In genomic region chr14:121038676-121039075, GRCm38 (mm10) we compare ENCODE assay signal across 12 mouse cellular contexts. TPM values are rescaled to one million over a fixed set of nuclear protein-coding genes. Genes with fewer than 3 reads are reported as not detected.
A peak's percentile ranks its signal among the peaks of the same experiment; 100 is the strongest.
DNase-seq lines count a peak whose midpoint lies in the region; ATAC-seq and TF ChIP-seq lines count a peak whose summit lies in the region.
"Had no signal": no experiment of that assay in that cellular context is flagged by ENCODE, and none has a peak within 500 bp of the region (broad histone marks: within the 10 kb centered on the region; RNA-seq: fewer than 3 reads in every experiment).

No protein-coding gene starts in this region.

- intact Hi-C loops in heart, postnatal 10 days (cut with DNase I): loop anchor here (5.0 kb wide), 1 partner anchor 69 kb away; no protein-coding TSS in a partner anchor

- 56% methylated on average over 5 of the region's 5 CpGs for WGBS in heart, embryonic 13.5 days
- 26% methylated on average over 5 of the region's 5 CpGs for WGBS in embryonic facial prominence, embryonic 11.5 days
- 50% methylated on average over 5 of the region's 5 CpGs for WGBS in hindbrain, embryonic 14.5 days
- WGBS in midbrain, postnatal 0 days: 70% methylated on average over 5 of the region's 5 CpGs

- peak overlapping the region; percentile 97 for H3K4me2 ChIP-seq in heart, embryonic 13.5 days
- peak overlapping the region; percentile 36; the same call in 1 of the 2 replicates for H3K4me2 ChIP-seq in embryonic facial prominence, embryonic 11.5 days (ENCODE audit: low read depth, low read length)
- peak overlapping the region; percentile 91; the same call in 1 of the 2 replicates for H3K4me2 ChIP-seq in hindbrain, embryonic 14.5 days (replicated peaks)
- peak overlapping the region; percentile 30 for H3K4me2 ChIP-seq in midbrain, postnatal 0 days (ENCODE audit: low read depth, low read length, poor library complexity, severe bottlenecking)

- no peaks in the 10 kb centered on the region for H3K36me3 ChIP-seq in heart, embryonic 13.5 days
- no peaks in the 10 kb centered on the region for H3K36me3 ChIP-seq in embryonic facial prominence, embryonic 11.5 days (replicated peaks; ENCODE audit: control insufficient read depth, insufficient read depth, low read depth, low read length)
- no peaks in the 10 kb centered on the region for H3K36me3 ChIP-seq in hindbrain, embryonic 14.5 days (replicated peaks; ENCODE audit: control insufficient read depth, insufficient read depth)
- no peaks in the 10 kb centered on the region for H3K36me3 ChIP-seq in midbrain, postnatal 0 days (ENCODE audit: insufficient read depth, low read length)

- peaks cover 43% of the 10 kb centered on the region for H3K4me1 ChIP-seq in heart, embryonic 13.5 days
- peaks cover 5% of the 10 kb centered on the region for H3K4me1 ChIP-seq in embryonic facial prominence, embryonic 11.5 days (ENCODE audit: control insufficient read depth, insufficient read depth, low read length)
- H3K4me1 ChIP-seq in hindbrain, embryonic 14.5 days (replicated peaks; ENCODE audit: control insufficient read depth, insufficient read depth, low read length): peaks cover 30% of the 10 kb centered on the region
- H3K4me1 ChIP-seq in midbrain, postnatal 0 days (ENCODE audit: insufficient read depth, low read length): peaks cover 15% of the 10 kb centered on the region

- DNase-seq in heart, postnatal 10 days: no peak
- peak; percentile 93 for DNase-seq in embryonic facial prominence, embryonic 11.5 days (ENCODE audit: low spot score)
- no peak for DNase-seq in hindbrain, embryonic 14.5 days (ENCODE audit: low spot score)
- DNase-seq in midbrain, postnatal 0 days (ENCODE audit: low spot score): no peak
- no peak for DNase-seq in ovary, postnatal 14 days (ENCODE audit: low spot score)
- DNase-seq in thymus, postnatal 10 days (ENCODE audit: low spot score in 2 of 2): no peak
- no peak for DNase-seq in cerebellum, postnatal 14 days
- DNase-seq: cerebellum, postnatal 25 days; heart, postnatal 14 days; right cerebral cortex, postnatal 4 days had no signal

- TF ChIP-seq CTCF in midbrain, postnatal 0 days (IDR thresholded peaks at IDR 0.05): no peak

- H3K9me3 ChIP-seq in heart, embryonic 13.5 days: no peaks in the 10 kb centered on the region
- no peaks in the 10 kb centered on the region for H3K9me3 ChIP-seq in embryonic facial prominence, embryonic 11.5 days (replicated peaks; ENCODE audit: control insufficient read depth, low read length)
- no peaks in the 10 kb centered on the region for H3K9me3 ChIP-seq in hindbrain, embryonic 14.5 days (ENCODE audit: control insufficient read depth, low read length)
- no peaks in the 10 kb centered on the region for H3K9me3 ChIP-seq in midbrain, postnatal 0 days (ENCODE audit: low read length)

- no peak overlapping the region for H3K9ac ChIP-seq in heart, embryonic 13.5 days
- H3K9ac ChIP-seq in embryonic facial prominence, embryonic 11.5 days (replicated peaks; ENCODE audit: low read length): no peak overlapping the region
- H3K9ac ChIP-seq in hindbrain, embryonic 14.5 days: no peak overlapping the region
- no peak overlapping the region for H3K9ac ChIP-seq in midbrain, postnatal 0 days (replicated peaks; ENCODE audit: low read length, poor library complexity, severe bottlenecking)

- no peak overlapping the region for H3K4me3 ChIP-seq in heart, embryonic 13.5 days
- 0 out of 2 replicates have a peak overlapping the region, but pooled peaks have one; percentile 2 for H3K4me3 ChIP-seq in embryonic facial prominence, embryonic 11.5 days (ENCODE audit: low read depth, low read length)
- H3K4me3 ChIP-seq in hindbrain, embryonic 14.5 days (replicated peaks; ENCODE audit: low read length): no peak overlapping the region
- no peak overlapping the region for H3K4me3 ChIP-seq in midbrain, postnatal 0 days (ENCODE audit: low read depth, low read length)

- H3K27ac ChIP-seq in heart, embryonic 13.5 days (replicated peaks): peak overlapping the region; percentile 13; the same call in 1 of the 2 replicates
- H3K27ac ChIP-seq in embryonic facial prominence, embryonic 11.5 days (replicated peaks; ENCODE audit: low read depth, low read length): peak overlapping the region; percentile 44; the same call in 1 of the 2 replicates
- H3K27ac ChIP-seq in hindbrain, embryonic 14.5 days: no peak overlapping the region
- no peak overlapping the region for H3K27ac ChIP-seq in midbrain, postnatal 0 days (ENCODE audit: low read depth, low read length)

- ATAC-seq in heart, embryonic 13.5 days (ENCODE audit: extremely low read depth, insufficient number of reproducible peaks, low FRiP score, low TSS enrichment): no peak
- ATAC-seq in embryonic facial prominence, embryonic 11.5 days (replicated peaks; ENCODE audit: insufficient number of reproducible peaks, low FRiP score, low TSS enrichment, low read depth): no peak
- ATAC-seq in hindbrain, embryonic 14.5 days (ENCODE audit: low FRiP score): no peak
- no peak for ATAC-seq in midbrain, postnatal 0 days (ENCODE audit: low FRiP score)

- no peaks in the 10 kb centered on the region for H3K27me3 ChIP-seq in heart, embryonic 13.5 days (replicated peaks)
- no peaks in the 10 kb centered on the region for H3K27me3 ChIP-seq in embryonic facial prominence, embryonic 11.5 days (ENCODE audit: control insufficient read depth, insufficient read depth, low read length)
- peaks cover 2% of the 10 kb centered on the region; the same call in 1 of the 2 replicates for H3K27me3 ChIP-seq in hindbrain, embryonic 14.5 days (ENCODE audit: control insufficient read depth, insufficient read depth, low read length)
- H3K27me3 ChIP-seq in midbrain, postnatal 0 days (ENCODE audit: insufficient read depth, low read length): no peaks in the 10 kb centered on the region
- H3K27me3 ChIP-seq: CH12.LX had no signal

RNA-seq across cellular contexts. Expression of gene Farp1, which starts 3.7 kb away (rescaled TPM):
- polyA plus RNA-seq in heart, embryonic 13.5 days (2015; fragmentation: Nextera tagmentation; extraction: Ambion mirVana): 15.3 and 17.6 TPM in 2 replicates
- total RNA-seq in heart, postnatal 10 days (2021): 10 to 100 TPM; 31.1 to 32.8 TPM
- polyA plus RNA-seq in embryonic facial prominence, embryonic 11.5 days (2014; fragmentation: Nextera tagmentation; extraction: Ambion mirVana): 40.8 and 42.8 TPM in 2 replicates
- polyA plus RNA-seq in hindbrain, embryonic 14.5 days (2014; fragmentation: Nextera tagmentation; extraction: Ambion mirVana): 44.6 and 45.2 TPM in 2 replicates
- total RNA-seq in midbrain, postnatal 0 days (2014; rRNA removed): 99.4 and 113 TPM in 2 replicates
- polyA plus RNA-seq in midbrain, postnatal 0 days (2015; fragmentation: Nextera tagmentation; extraction: Ambion mirVana): 38.9 and 41.8 TPM in 2 replicates

Comparison
In these comparisons a context has a peak if more than half of its experiments do, and no peak if none do; other contexts are left out.
1. H3K27ac ChIP-seq: peak in heart, embryonic 13.5 days (single experiment) and embryonic facial prominence, embryonic 11.5 days (single experiment); none in hindbrain, embryonic 14.5 days (single experiment) and midbrain, postnatal 0 days (single experiment).
2. H3K4me2 ChIP-seq: peak in every context shown above with its lines; median percentile 97 in heart, embryonic 13.5 days; 91 in hindbrain, embryonic 14.5 days; 36 in embryonic facial prominence, embryonic 11.5 days; 30 in midbrain, postnatal 0 days.